Mouse (Mus musculus): ENCODE data around the gene Manf.

Gene Manf

GRCm38 (mm10) chr9:106891829-106892551, at the start of gene Manf:
Gene Manf, minus strand, starts transcription at chr9:106891979.
- DNase-seq: peak; percentile 93

- no peak for DNase-seq
Observed at GRCm38 (mm10) chr9:106934998-106935397, 43.2 kb upstream of the Manf start.

- no peak for DNase-seq
Observed at GRCm38 (mm10) chr9:106914878-106915277, 23.1 kb upstream of the Manf start.

- no peak for DNase-seq
Observed at GRCm38 (mm10) chr9:106913759-106914158, 22.0 kb upstream of the Manf start.

- DNase-seq: no peak
Observed at GRCm38 (mm10) chr9:106911624-106912023, 19.8 kb upstream of the Manf start.

GRCm38 (mm10) chr9:106908715-106909114, 16.9 kb upstream of the Manf start:
- no peak for DNase-seq

- no peak for DNase-seq
Observed at GRCm38 (mm10) chr9:106908174-106908573, 16.4 kb upstream of the Manf start.

GRCm38 (mm10) chr9:106906597-106906996, 14.8 kb upstream of the Manf start:
- no peak for DNase-seq

- DNase-seq: no peak
Observed at GRCm38 (mm10) chr9:106903791-106904134, 12.0 kb upstream of the Manf start.

- DNase-seq: no peak
Observed at GRCm38 (mm10) chr9:106903099-106903790, 11.5 kb upstream of the Manf start.

- DNase-seq: no peak
Observed at GRCm38 (mm10) chr9:106901596-106901995, 9.8 kb upstream of the Manf start.

- no peak for DNase-seq
Observed at GRCm38 (mm10) chr9:106898901-106899300, 7.1 kb upstream of the Manf start.

GRCm38 (mm10) chr9:106893327-106893726, 1.5 kb upstream of the Manf start:
- DNase-seq: no peak

GRCm38 (mm10) chr9:106892552-106892875, 735 bp upstream of the Manf start:
- no peak for DNase-seq

- DNase-seq: no peak
Observed at GRCm38 (mm10) chr9:106891341-106891741, 438 bp downstream of the Manf start.

GRCm38 (mm10) chr9:106890496-106891240, 1.1 kb downstream of the Manf start:
- DNase-seq: no peak

- no peak for DNase-seq
Observed at GRCm38 (mm10) chr9:106889321-106889720, 2.5 kb downstream of the Manf start.

GRCm38 (mm10) chr9:106888346-106888745, 3.4 kb downstream of the Manf start:
- DNase-seq: no peak

- DNase-seq: peak; percentile 98
Observed at GRCm38 (mm10) chr9:106886828-106887702, 4.7 kb downstream of the Manf start, which contains the start of gene Rbm15b. Gene Rbm15b, minus strand, starts transcription at chr9:106887428.

- DNase-seq: peak; percentile 55
Observed at GRCm38 (mm10) chr9:106885901-106886731, 5.7 kb downstream of the Manf start.

- peak; percentile 32 for DNase-seq
Observed at GRCm38 (mm10) chr9:106884996-106885900, 6.5 kb downstream of the Manf start.
